Comparison of ENCODE assay signal across 24 mouse cellular contexts in the genomic region with DNA sequence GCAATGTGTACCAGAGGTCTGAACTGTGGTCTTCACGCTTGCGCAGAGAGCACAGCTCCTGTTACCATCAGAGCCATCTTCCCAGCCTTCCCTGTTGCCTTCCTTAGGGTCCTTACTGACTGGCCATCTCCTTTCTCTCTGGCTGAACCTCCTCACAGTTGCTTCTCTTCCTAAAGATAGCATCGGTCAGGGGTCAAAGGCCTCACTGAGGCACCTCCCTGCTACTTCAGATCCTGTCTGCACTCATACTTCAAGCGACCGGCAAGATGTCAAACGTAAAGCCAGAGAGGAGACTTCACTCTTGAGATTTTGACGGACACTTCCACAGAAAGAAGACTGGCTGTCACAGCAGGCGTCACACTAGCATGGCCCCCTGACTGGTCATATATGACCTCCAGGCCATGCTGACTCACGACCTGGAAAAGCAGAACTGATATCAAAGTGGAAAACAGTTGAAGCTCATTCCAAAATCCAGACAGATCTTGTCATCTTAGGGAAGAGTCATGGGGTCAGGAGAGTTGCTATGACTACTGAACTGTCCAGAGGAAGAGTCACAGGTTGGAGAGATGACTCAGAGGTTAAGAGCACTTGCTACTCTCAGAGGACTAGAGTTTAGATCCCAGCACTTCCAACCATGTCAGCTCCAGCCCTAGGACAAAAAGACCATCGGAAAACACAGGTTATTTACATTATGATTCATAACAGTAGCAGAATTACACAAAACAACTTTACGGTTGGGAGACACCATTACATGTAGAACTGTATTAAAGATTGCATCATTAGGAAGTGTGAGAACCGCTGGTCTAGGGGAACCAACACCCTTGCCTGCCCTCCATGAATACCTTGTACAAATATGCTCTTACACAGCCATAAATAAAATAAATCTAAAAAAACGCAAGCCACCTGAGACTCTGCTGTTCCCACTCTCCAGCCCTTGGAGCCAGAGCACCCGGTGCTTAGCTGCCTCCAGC. TPM values are rescaled to one million over a fixed set of nuclear protein-coding genes. Genes with fewer than 3 reads are reported as not detected.
DNase-seq lines count a peak whose midpoint lies in the region; ATAC-seq and TF ChIP-seq lines count a peak whose summit lies in the region.
"Had no signal": no experiment of that assay in that cellular context is flagged by ENCODE, and none has a peak within 500 bp of the region (broad histone marks: within the 10 kb centered on the region; RNA-seq: fewer than 3 reads in every experiment).

No protein-coding gene starts in this region.

- ATAC-seq in forebrain, embryonic 11.5 days (replicated peaks; ENCODE audit: low FRiP score), result no peak
- ATAC-seq: CD4-positive, CD25-positive, alpha-beta regulatory T cell, adult 4 months; forebrain, embryonic 14.5 days; Patski had no signal

- WGBS in small intestine, adult 2 months, result 80% methylated on average over 14 of the region's 14 CpGs
- WGBS in forebrain, embryonic 11.5 days, result 92% methylated on average over 14 of the region's 14 CpGs

- no peaks in the 10 kb centered on the region for H3K9me3 ChIP-seq in forebrain, embryonic 11.5 days (ENCODE audit: control insufficient read depth, low read length)
- H3K9me3 ChIP-seq: embryonic facial prominence, embryonic 13.5 days; hindbrain, embryonic 15.5 days; limb, embryonic 15.5 days; lung, embryonic 15.5 days; midbrain, embryonic 10.5 days had no signal

- DNase-seq in cerebellum, adult 9-10 months, result peak; percentile 25
- DNase-seq in cerebellum, postnatal 4 days (ENCODE audit: low spot score in 2 of 2), result no peak
- peak; percentile 56 for DNase-seq in adrenal gland, postnatal 14 days
- DNase-seq in thymus, adult 18-20 months, result no peak
- DNase-seq in forebrain, embryonic 11.5 days (ENCODE audit: low spot score), result no peak
- DNase-seq: cerebellum, postnatal 25 days; embryo, embryonic 11 days; kidney, adult 9 months; kidney, postnatal 14 days; left cerebral cortex, postnatal 4 days; lung, postnatal 4 days had no signal

- no peaks in the 10 kb centered on the region for H3K27me3 ChIP-seq in C2C12 (ENCODE audit: control insufficient read depth, insufficient read depth, insufficient read length)
- H3K27me3 ChIP-seq in small intestine, adult 2 months (ENCODE audit: control insufficient read depth, insufficient read depth, low read length), result no peaks in the 10 kb centered on the region
- H3K27me3 ChIP-seq in forebrain, embryonic 11.5 days (ENCODE audit: control insufficient read depth, insufficient read depth, low read length), result no peaks in the 10 kb centered on the region
- H3K27me3 ChIP-seq: embryonic facial prominence, embryonic 13.5 days; hindbrain, embryonic 15.5 days; limb, embryonic 15.5 days; lung, embryonic 15.5 days; Patski had no signal

- H3K79me2 ChIP-seq in C2C12 (ENCODE audit: control insufficient read depth, insufficient read depth), result peaks cover 28% of the 10 kb centered on the region

- H3K4me1 ChIP-seq in small intestine, adult 2 months (ENCODE audit: control insufficient read depth, insufficient read depth, insufficient read length, low read length), result peaks cover 41% of the 10 kb centered on the region
- H3K4me1 ChIP-seq in forebrain, embryonic 11.5 days (replicated peaks; ENCODE audit: control insufficient read depth, insufficient read depth, low read length), result peaks cover 8% of the 10 kb centered on the region; the same call in 1 of the 2 replicates

- no peaks in the 10 kb centered on the region for H3K36me3 ChIP-seq in C2C12 (ENCODE audit: control insufficient read depth, insufficient read depth)
- H3K36me3 ChIP-seq in small intestine, adult 2 months (ENCODE audit: control insufficient read depth, insufficient read depth, low read length), result no peaks in the 10 kb centered on the region
- no peaks in the 10 kb centered on the region for H3K36me3 ChIP-seq in forebrain, embryonic 11.5 days (ENCODE audit: control insufficient read depth, insufficient read depth, low read length)
- H3K36me3 ChIP-seq: embryonic facial prominence, embryonic 13.5 days; hindbrain, embryonic 15.5 days; limb, embryonic 15.5 days; lung, embryonic 15.5 days; midbrain, embryonic 10.5 days had no signal

- H3K79me3 ChIP-seq in C2C12 (ENCODE audit: low read depth), result peaks cover 25% of the 10 kb centered on the region

- no peak for TF ChIP-seq CTCF in C2C12 (IDR thresholded peaks at IDR 0.05; ENCODE audit: control insufficient read depth, insufficient read depth, insufficient read length)
- TF ChIP-seq CTCF in small intestine, adult 2 months (IDR thresholded peaks at IDR 0.05; ENCODE audit: extremely low read depth, insufficient read length, insufficient replicate concordance, low read depth, low read length), result no peak

- no peak overlapping the region for H3K9ac ChIP-seq in forebrain, embryonic 11.5 days (ENCODE audit: low read length)
- H3K9ac ChIP-seq: embryonic facial prominence, embryonic 13.5 days; hindbrain, embryonic 15.5 days; limb, embryonic 15.5 days; liver, embryonic 14.5 days; lung, embryonic 15.5 days had no signal

- no peak overlapping the region for H3K4me2 ChIP-seq in forebrain, embryonic 11.5 days (ENCODE audit: low read depth, low read length, severe bottlenecking)
- H3K4me2 ChIP-seq: embryonic facial prominence, embryonic 13.5 days; heart, embryonic 11.5 days; limb, embryonic 15.5 days had no signal

- H3ac ChIP-seq in C2C12 (ENCODE audit: control insufficient read depth, insufficient read length, low read depth), result no peak overlapping the region

- H3K4me3 ChIP-seq in C2C12 (ENCODE audit: insufficient read depth, poor library complexity, severe bottlenecking), result no peak overlapping the region
- H3K4me3 ChIP-seq in small intestine, adult 2 months (ENCODE audit: low read depth, low read length), result no peak overlapping the region
- H3K4me3 ChIP-seq in forebrain, embryonic 11.5 days (ENCODE audit: low read depth, low read length), result no peak overlapping the region
- H3K4me3 ChIP-seq: embryonic facial prominence, embryonic 13.5 days; hindbrain, embryonic 15.5 days; limb, embryonic 15.5 days; lung, embryonic 15.5 days; midbrain, embryonic 10.5 days had no signal

- H3K27ac ChIP-seq in small intestine, adult 2 months (ENCODE audit: insufficient read depth, low read depth, low read length), result peak overlapping the region; percentile 94
- H3K27ac ChIP-seq in forebrain, embryonic 11.5 days (ENCODE audit: low read depth, low read length), result no peak overlapping the region
- H3K27ac ChIP-seq: embryonic facial prominence, embryonic 13.5 days; hindbrain, embryonic 15.5 days; limb, embryonic 15.5 days; liver, embryonic 14.5 days; lung, embryonic 15.5 days; midbrain, embryonic 10.5 days; stomach, postnatal 0 days had no signal

- TF ChIP-seq POLR2A in small intestine, adult 2 months (IDR thresholded peaks at IDR 0.05; ENCODE audit: low read depth, low read length), result no peak

TF ChIP-seq in C2C12, 6 proteins besides CTCF, POLR2A, EP300 and RAD21:
- TF ChIP-seq FOSL1 (IDR thresholded peaks at IDR 0.05; ENCODE audit: insufficient read depth, low read length, poor library complexity, severe bottlenecking) (peak; percentile 54), USF1 (IDR thresholded peaks at IDR 0.05; ENCODE audit: low read depth) (peak; percentile 31), CEBPB (IDR thresholded peaks at IDR 0.05; ENCODE audit: low read depth) (peak; percentile 82), MYOG (IDR thresholded peaks at IDR 0.05; ENCODE audit: control insufficient read depth, extremely low read depth, insufficient read length) (no peak), MYOD1 (IDR thresholded peaks at IDR 0.05; ENCODE audit: control insufficient read depth, insufficient read length, low read depth) (no peak)

RNA-seq across cellular contexts. Expression of a gene that starts 1.8 kb away (rescaled TPM):
- polyA plus RNA-seq in C2C12 (2012; fragmentation: generic; extraction: Trizol), result 402 TPM
- total RNA-seq in adrenal gland, postnatal 14 days (2021), result 206 and 217 TPM in 2 replicates
- 426 and 624 TPM in 2 replicates for polyA plus RNA-seq in small intestine, adult 2 months (2012; rRNA removed)
- 161 and 181 TPM in 2 replicates for polyA plus RNA-seq in forebrain, embryonic 11.5 days (2014; fragmentation: Nextera tagmentation; extraction: Ambion mirVana)

RNA-seq across cellular contexts. Expression of a gene that starts 25.0 kb away (rescaled TPM):
- polyA plus RNA-seq in C2C12 (2012; fragmentation: generic; extraction: Trizol), result 108 TPM
- total RNA-seq in adrenal gland, postnatal 14 days (2021), result 87.6 and 97.0 TPM in 2 replicates
- polyA plus RNA-seq in small intestine, adult 2 months (2012; rRNA removed), result 24.5 and 46.7 TPM in 2 replicates
- 183 and 196 TPM in 2 replicates for polyA plus RNA-seq in forebrain, embryonic 11.5 days (2014; fragmentation: Nextera tagmentation; extraction: Ambion mirVana)

RNA-seq across cellular contexts. Expression of a gene that starts 51.6 kb away (rescaled TPM):
- 171 TPM for polyA plus RNA-seq in C2C12 (2012; fragmentation: generic; extraction: Trizol)
- 95.0 and 99.4 TPM in 2 replicates for total RNA-seq in adrenal gland, postnatal 14 days (2021)
- polyA plus RNA-seq in small intestine, adult 2 months (2012; rRNA removed), result 33.1 and 72.4 TPM in 2 replicates
- polyA plus RNA-seq in forebrain, embryonic 11.5 days (2014; fragmentation: Nextera tagmentation; extraction: Ambion mirVana), result 71.2 and 79.7 TPM in 2 replicates

Comparison
In these comparisons a context has a peak if more than half of its experiments do, and no peak if none do; other contexts are left out.
1. DNase-seq: peak in cerebellum, adult 9-10 months (single experiment) and adrenal gland, postnatal 14 days (single experiment); none in cerebellum, postnatal 4 days (0 of 2), thymus, adult 18-20 months (0 of 2) and forebrain, embryonic 11.5 days (single experiment).